Mouse (Mus musculus) stomach, embryonic 15.5 days (tissue): ENCODE results near the gene Lgals3. TPM values are rescaled to one million over a fixed set of nuclear protein-coding genes. Genes with fewer than 3 reads are reported as not detected.
A peak's percentile ranks its signal among the peaks of the same experiment; 100 is the strongest.

Experiments used
- ATAC-seq: fragments of 200-750 bp; cut with Nextera tagmentation; 2 replicates; pipeline ENCODE4 v1.8.0; 2017; ENCODE audit warnings: low read depth, moderate number of reproducible peaks, moderate TSS enrichment; ENCODE audit not compliant: insufficient read depth, low FRiP score
- H3K27ac ChIP-seq: fragments of 300-500 bp; sonication (generic); 2 replicates; pipeline ENCODE4 v1.5.1; 2015; ENCODE audit warnings: mild to moderate bottlenecking, inconsistent platforms
- H3K27me3 ChIP-seq: fragments of 300-500 bp; sonication (generic); replicated peaks from 2 replicates; pipeline ENCODE4 v1.6.1; 2015; ENCODE audit warnings: inconsistent platforms
- H3K36me3 ChIP-seq: fragments of 300-500 bp; sonication (generic); 2 replicates; pipeline ENCODE4 v1.6.1; 2015; ENCODE audit warnings: inconsistent platforms
- H3K4me1 ChIP-seq: fragments of 300-500 bp; sonication (generic); 2 replicates; pipeline ENCODE4 v1.6.1; 2015; ENCODE audit warnings: inconsistent platforms
- H3K4me2 ChIP-seq: fragments of 300-500 bp; sonication (generic); 2 replicates; pipeline ENCODE4 v1.6.1; 2015; ENCODE audit warnings: mild to moderate bottlenecking, inconsistent platforms
- H3K4me3 ChIP-seq: fragments of 300-500 bp; sonication (generic); replicated peaks from 2 replicates; pipeline ENCODE4 v1.5.1; 2015; ENCODE audit warnings: inconsistent platforms
- H3K9ac ChIP-seq: fragments of 300-500 bp; sonication (generic); 2 replicates; pipeline ENCODE4 v1.6.1; 2015; ENCODE audit warnings: inconsistent platforms
- H3K9me3 ChIP-seq: fragments of 300-500 bp; sonication (generic); 2 replicates; pipeline ENCODE4 v1.6.1; 2016; ENCODE audit warnings: inconsistent platforms
- WGBS: fragments of 180-500 bp; shearing (Covaris S2); methylation state at CpG from one replicate; pipeline ENCODE4 v1.1.7; 2015; 5-methylcytosine and 5-hydroxymethylcytosine counted together
- polyA plus RNA-seq: library from polyadenylated mRNA; unstranded; fragments of >200 nt; fragmentation: Nextera tagmentation; extraction: Ambion mirVana; gene quantifications from 2 replicates; pipeline ENCODE4 v1.2.1, GENCODE M21; 2015

Gene Lgals3
- polyA plus RNA-seq, 1 experiment from 2014 or later: 58.3 TPM

DNA sequence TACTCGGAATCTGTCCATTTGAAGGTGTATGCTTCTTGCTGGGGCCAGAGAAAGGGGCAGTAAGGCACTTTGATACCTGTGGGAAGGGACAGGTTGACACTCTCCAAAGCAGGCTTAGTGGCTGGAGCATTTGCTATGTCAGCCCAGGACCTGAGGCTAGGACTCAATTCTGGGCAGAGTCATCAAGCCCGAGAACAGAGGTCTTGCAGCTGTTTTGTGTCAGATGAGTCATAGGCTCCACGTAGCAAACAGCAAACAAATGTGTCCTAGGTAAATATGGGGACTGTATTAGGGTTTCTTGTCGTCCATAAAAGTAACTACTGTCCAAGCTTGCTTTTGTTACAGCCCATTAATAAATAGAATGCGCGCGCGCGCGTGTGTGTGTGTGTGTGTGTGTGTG lies 15.3 kb upstream of the Lgals3 start:
- no peak overlapping the region for H3K4me2 ChIP-seq
- H3K36me3 ChIP-seq: no peaks in the 10 kb centered on the region
- H3K9ac ChIP-seq: no peak overlapping the region
- ATAC-seq: no peak
- H3K27ac ChIP-seq: no peak overlapping the region
- H3K27me3 ChIP-seq: no peaks in the 10 kb centered on the region
- no peaks in the 10 kb centered on the region for H3K9me3 ChIP-seq
- H3K4me1 ChIP-seq: no peaks in the 10 kb centered on the region
- H3K4me3 ChIP-seq: no peak overlapping the region
- WGBS: 86% methylated on average over 10 of the region's 10 CpGs

- H3K27me3 ChIP-seq: no peaks in the 10 kb centered on the region
- WGBS: 79% methylated on average over 4 of the region's 4 CpGs
- H3K9ac ChIP-seq: no peak overlapping the region
- no peak for ATAC-seq
- no peak overlapping the region for H3K4me3 ChIP-seq
- H3K27ac ChIP-seq: no peak overlapping the region
- no peak overlapping the region for H3K4me2 ChIP-seq
- H3K36me3 ChIP-seq: no peaks in the 10 kb centered on the region
- H3K9me3 ChIP-seq: no peaks in the 10 kb centered on the region
- no peaks in the 10 kb centered on the region for H3K4me1 ChIP-seq
Observed at GRCm38 (mm10) chr14:47353240-47353639, 14.3 kb upstream of the Lgals3 start.

DNA sequence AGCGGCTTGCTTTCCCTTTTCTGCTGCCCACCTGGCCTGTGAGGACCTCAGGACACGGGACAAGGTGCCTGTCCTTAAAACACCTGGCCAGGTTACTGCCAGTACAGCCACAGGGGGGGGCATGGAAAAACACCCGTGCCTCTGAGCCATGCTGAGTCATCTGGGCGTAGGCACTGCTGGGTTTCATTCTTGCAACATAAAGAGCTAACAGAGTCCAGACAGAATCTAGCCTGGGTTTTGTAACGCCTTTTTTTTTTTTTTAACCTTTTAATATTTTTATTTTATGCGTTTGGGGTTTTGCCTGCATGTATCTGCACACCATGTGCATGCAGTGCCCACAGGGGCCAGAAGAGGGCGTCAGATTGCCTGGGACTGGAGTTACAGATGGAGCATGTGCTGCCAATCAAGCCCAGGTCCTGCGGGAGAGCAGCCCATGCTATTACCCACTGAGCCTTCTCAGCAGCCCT lies 13.4 kb upstream of the Lgals3 start:
- H3K27me3 ChIP-seq: no peaks in the 10 kb centered on the region
- 0 out of 2 replicates have a peak, but pooled peaks have one; percentile 27 for ATAC-seq
- H3K4me2 ChIP-seq: no peak overlapping the region
- H3K9ac ChIP-seq: no peak overlapping the region
- WGBS: 57% methylated on average over 8 of the region's 8 CpGs
- H3K9me3 ChIP-seq: no peaks in the 10 kb centered on the region
- no peak overlapping the region for H3K4me3 ChIP-seq
- no peaks in the 10 kb centered on the region for H3K4me1 ChIP-seq
- H3K36me3 ChIP-seq: no peaks in the 10 kb centered on the region
- peak overlapping the region; percentile 27; the same call in 1 of the 2 replicates for H3K27ac ChIP-seq

DNA sequence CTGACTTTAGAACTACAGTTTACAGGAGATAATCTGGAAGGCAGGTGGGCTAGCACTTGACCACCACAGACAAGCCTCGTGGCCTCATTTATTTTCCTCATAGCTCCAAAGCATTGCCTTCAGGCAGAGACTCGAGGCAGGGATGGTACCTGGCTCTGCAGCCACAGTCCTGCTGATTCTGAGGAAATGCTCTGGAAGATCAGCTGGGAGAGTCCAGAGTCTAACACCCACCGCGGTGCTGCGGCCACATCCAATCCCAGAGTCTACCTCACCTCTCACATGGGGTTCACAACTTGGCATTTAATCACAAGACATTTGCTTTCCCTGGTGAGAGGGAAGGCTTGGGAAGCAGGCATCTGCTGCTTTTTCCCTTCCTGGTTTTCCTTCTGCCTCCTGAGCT lies 12.6 kb upstream of the Lgals3 start:
- Histone ChIP-seq H3K27ac (no peak overlapping the region), H3K27me3 (no peaks in the 10 kb centered on the region), H3K4me2 (no peak overlapping the region), H3K36me3 (no peaks in the 10 kb centered on the region), H3K9me3 (no peaks in the 10 kb centered on the region), H3K4me1 (no peaks in the 10 kb centered on the region), H3K9ac (no peak overlapping the region), H3K4me3 (no peak overlapping the region)
- 53% methylated on average over 5 of the region's 5 CpGs for WGBS
- no peak for ATAC-seq

- Histone ChIP-seq H3K4me3 (no peak overlapping the region), H3K27ac (no peak overlapping the region), H3K9ac (no peak overlapping the region), H3K27me3 (no peaks in the 10 kb centered on the region), H3K4me2 (no peak overlapping the region), H3K4me1 (no peaks in the 10 kb centered on the region), H3K36me3 (no peaks in the 10 kb centered on the region), H3K9me3 (no peaks in the 10 kb centered on the region)
- WGBS: 79% methylated on average over 3 of the region's 3 CpGs
- ATAC-seq: no peak
Observed at GRCm38 (mm10) chr14:47356622-47357021, 10.9 kb upstream of the Lgals3 start.

DNA sequence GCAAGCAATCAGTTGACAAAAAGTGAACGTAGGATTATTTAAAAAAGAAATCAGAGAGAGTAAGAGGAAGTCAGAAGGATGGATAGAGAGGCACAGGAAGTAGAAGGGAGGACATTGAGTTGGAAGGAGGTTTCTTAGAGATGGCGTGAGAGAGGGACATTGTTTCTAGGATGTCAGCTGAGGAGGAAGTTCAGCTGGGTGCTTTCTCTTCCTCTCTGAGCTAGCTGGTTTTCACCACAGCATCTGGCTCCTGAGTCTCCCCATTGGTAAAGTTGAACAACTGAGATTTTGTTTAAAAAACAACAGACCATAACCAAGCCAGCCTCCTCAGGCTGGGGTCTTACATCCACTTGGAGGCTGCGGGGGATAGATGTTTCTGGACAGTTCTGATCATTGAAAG lies 7.9 kb upstream of the Lgals3 start:
- 46% methylated on average over 3 of the region's 3 CpGs for WGBS
- Histone ChIP-seq H3K4me2 (no peak overlapping the region), H3K9me3 (no peaks in the 10 kb centered on the region), H3K9ac (no peak overlapping the region), H3K4me3 (no peak overlapping the region), H3K27me3 (no peaks in the 10 kb centered on the region), H3K36me3 (no peaks in the 10 kb centered on the region), H3K27ac (no peak overlapping the region), H3K4me1 (0 out of 2 replicates have a peak, but pooled peaks cover under 1% of the 10 kb centered on the region)
- no peak for ATAC-seq

DNA sequence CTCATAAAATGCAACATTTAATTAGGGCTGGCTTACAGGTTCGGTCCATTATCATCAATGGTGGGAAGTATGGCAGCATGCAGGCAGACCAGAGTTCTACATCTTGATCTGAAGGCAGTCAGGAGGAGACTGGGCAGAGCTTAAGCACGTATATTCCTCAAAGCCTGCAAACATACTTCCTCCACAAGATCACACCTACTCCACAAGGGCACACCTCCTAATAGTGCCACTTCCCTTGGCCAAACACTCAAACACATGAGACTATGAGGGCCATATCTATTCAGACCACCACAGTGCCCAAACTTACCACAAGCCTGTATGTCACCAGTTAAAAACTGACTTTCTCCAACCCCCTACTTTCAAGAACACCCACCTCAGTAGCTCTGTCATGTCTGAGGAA lies 6.1 kb upstream of the Lgals3 start:
- 73% methylated on average over 2 of the region's 2 CpGs for WGBS
- no peak overlapping the region for H3K9ac ChIP-seq

GRCm38 (mm10) chr14:47361899-47362298 lies 5.7 kb upstream of the Lgals3 start:
- no peak overlapping the region for H3K4me3 ChIP-seq
- 74% methylated on average over 9 of the region's 9 CpGs for WGBS
- H3K9me3 ChIP-seq: no peaks in the 10 kb centered on the region
- H3K4me1 ChIP-seq: peaks cover 10% of the 10 kb centered on the region; the same call in 1 of the 2 replicates
- no peak for ATAC-seq
- H3K36me3 ChIP-seq: no peaks in the 10 kb centered on the region
- no peak overlapping the region for H3K4me2 ChIP-seq
- no peak overlapping the region for H3K27ac ChIP-seq
- H3K27me3 ChIP-seq: no peaks in the 10 kb centered on the region
- no peak overlapping the region for H3K9ac ChIP-seq

More for the DNA sequence above, 6.1 kb upstream of the Lgals3 start:
- no peak overlapping the region for H3K4me3 ChIP-seq
- no peak overlapping the region for H3K27ac ChIP-seq
- no peaks in the 10 kb centered on the region for H3K9me3 ChIP-seq
- H3K4me1 ChIP-seq: peaks cover 6% of the 10 kb centered on the region; the same call in 1 of the 2 replicates
- no peaks in the 10 kb centered on the region for H3K27me3 ChIP-seq
- no peaks in the 10 kb centered on the region for H3K36me3 ChIP-seq
- H3K4me2 ChIP-seq: no peak overlapping the region
- no peak for ATAC-seq

- H3K4me3 ChIP-seq: no peak overlapping the region
- no peaks in the 10 kb centered on the region for H3K36me3 ChIP-seq
- 0 out of 2 replicates have a peak overlapping the region, but pooled peaks have one; percentile 83 for H3K27ac ChIP-seq
- ATAC-seq: peak; percentile 45
- peak overlapping the region; percentile 32 for H3K4me2 ChIP-seq
- H3K9me3 ChIP-seq: no peaks in the 10 kb centered on the region
- no peak overlapping the region for H3K9ac ChIP-seq
- 33% methylated on average over 21 of the region's 21 CpGs for WGBS
- no peaks in the 10 kb centered on the region for H3K27me3 ChIP-seq
- peaks cover 19% of the 10 kb centered on the region for H3K4me1 ChIP-seq
Observed at GRCm38 (mm10) chr14:47364742-47365449, 2.7 kb upstream of the Lgals3 start.

GRCm38 (mm10) chr14:47366881-47367321 lies 650 bp upstream of the Lgals3 start:
- H3K4me1 ChIP-seq: peaks cover 20% of the 10 kb centered on the region
- no peak overlapping the region for H3K4me2 ChIP-seq
- no peaks in the 10 kb centered on the region for H3K36me3 ChIP-seq
- peak; percentile 41; the same call in 1 of the 2 replicates for ATAC-seq
- H3K27ac ChIP-seq: peak overlapping the region; percentile 83
- H3K9ac ChIP-seq: no peak overlapping the region
- H3K27me3 ChIP-seq: no peaks in the 10 kb centered on the region
- 39% methylated on average over 7 of the region's 7 CpGs for WGBS
- H3K9me3 ChIP-seq: no peaks in the 10 kb centered on the region
- no peak overlapping the region for H3K4me3 ChIP-seq

DNA sequence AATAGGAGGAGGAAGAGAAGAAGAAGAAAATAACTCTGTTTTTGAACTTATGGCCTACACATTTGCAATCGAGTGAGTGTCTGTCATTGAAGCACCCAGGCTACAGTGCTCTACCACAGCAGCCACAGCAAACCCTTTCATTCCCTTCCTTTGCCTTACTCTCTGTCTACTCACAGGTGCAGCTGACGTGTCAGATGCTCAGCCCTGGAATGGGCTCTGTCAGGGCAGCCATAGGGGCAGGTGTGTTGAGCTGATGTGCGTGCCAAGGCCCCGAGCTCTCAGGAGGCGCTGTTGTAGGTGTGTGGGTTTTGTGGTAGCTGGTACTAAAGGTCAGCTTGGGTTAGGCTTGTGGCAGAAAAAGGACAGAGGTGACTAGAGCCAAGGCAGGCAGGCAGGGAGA lies 2.2 kb downstream of the Lgals3 start:
- 85% methylated on average over 5 of the region's 5 CpGs for WGBS
- Histone ChIP-seq H3K4me2 (no peak overlapping the region), H3K27ac (no peak overlapping the region), H3K27me3 (peaks cover 11% of the 10 kb centered on the region; the same call in 1 of the 2 replicates), H3K4me3 (no peak overlapping the region), H3K36me3 (no peaks in the 10 kb centered on the region), H3K9ac (no peak overlapping the region), H3K9me3 (no peaks in the 10 kb centered on the region), H3K4me1 (peaks cover 32% of the 10 kb centered on the region)
- no peak for ATAC-seq

DNA sequence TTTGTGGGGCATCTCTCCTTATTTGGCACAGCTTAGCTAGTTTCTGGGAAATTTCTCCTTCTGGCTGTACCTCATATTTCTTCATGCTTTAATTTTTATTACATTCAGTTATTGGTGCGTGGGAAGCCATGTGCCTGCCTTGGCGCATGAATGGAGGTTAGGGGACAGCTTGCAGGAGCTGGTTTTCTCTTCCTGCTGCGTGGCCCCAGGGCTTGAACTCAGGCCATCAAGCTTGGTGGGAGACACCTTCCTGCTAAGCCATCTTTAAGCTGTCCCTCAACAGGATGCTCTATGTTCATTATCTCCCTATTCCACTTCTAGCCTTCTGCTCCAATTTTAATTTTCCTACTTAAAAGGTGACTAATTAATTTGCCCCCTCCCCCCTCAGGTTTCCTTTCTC lies 3.2 kb downstream of the Lgals3 start:
- H3K4me2 ChIP-seq: no peak overlapping the region
- ATAC-seq: no peak
- no peak overlapping the region for H3K9ac ChIP-seq
- peaks cover 11% of the 10 kb centered on the region; the same call in 1 of the 2 replicates for H3K27me3 ChIP-seq
- peaks cover 29% of the 10 kb centered on the region for H3K4me1 ChIP-seq
- H3K27ac ChIP-seq: no peak overlapping the region
- WGBS: 75% methylated on average over 3 of the region's 3 CpGs
- H3K9me3 ChIP-seq: no peaks in the 10 kb centered on the region
- no peaks in the 10 kb centered on the region for H3K36me3 ChIP-seq
- no peak overlapping the region for H3K4me3 ChIP-seq
